Mouse (Mus musculus): Measurements from ENCODE around the gene Psors1c2.

Gene Psors1c2

GRCm38 (mm10) chr17:35558216-35558615 lies 25.2 kb downstream of the Psors1c2 start:
- no peak for DNase-seq (ENCODE audit: low spot score)

GRCm38 (mm10) chr17:35567150-35567549 lies 34.1 kb downstream of the Psors1c2 start, which contains the start of gene 2300002M23Rik:
TSS of gene 2300002M23Rik (plus strand) at chr17:35567450.
- no peak for DNase-seq (ENCODE audit: low spot score)

GRCm38 (mm10) chr17:35567767-35568166 lies 34.8 kb downstream of the Psors1c2 start:
- no peak for DNase-seq (ENCODE audit: low spot score)

GRCm38 (mm10) chr17:35569091-35569944 lies 36.3 kb downstream of the Psors1c2 start:
- no peak for DNase-seq (ENCODE audit: low spot score)

GRCm38 (mm10) chr17:35570836-35571235 lies 37.8 kb downstream of the Psors1c2 start:
- no peak for DNase-seq (ENCODE audit: low spot score)

GRCm38 (mm10) chr17:35571477-35571876 lies 38.5 kb downstream of the Psors1c2 start:
- DNase-seq (ENCODE audit: low spot score): no peak

GRCm38 (mm10) chr17:35578211-35578610 lies 45.2 kb downstream of the Psors1c2 start:
- DNase-seq (ENCODE audit: low spot score): peak; percentile 83

- DNase-seq (ENCODE audit: low spot score): no peak
Measured at GRCm38 (mm10) chr17:35582900-35583299, 49.9 kb downstream of the Psors1c2 start.
